Mouse (Mus musculus) stomach, postnatal 0 days (tissue): ENCODE data around the gene Ccne1. TPM values are rescaled to one million over a fixed set of nuclear protein-coding genes. Genes with fewer than 3 reads are reported as not detected.

Experiments used
- ATAC-seq: fragments of 200-750 bp; cut with Nextera tagmentation; 2 replicates; pipeline ENCODE4 v1.8.0; 2017; ENCODE audit not compliant: low FRiP score, low TSS enrichment
- DNase-seq: peaks from one replicate; pipeline ENCODE4 v3.0.0-alpha.2; 2016; ENCODE audit warnings: low spot score
- H3K27ac ChIP-seq: fragments of 300-500 bp; sonication (generic); replicated peaks from 2 replicates; pipeline ENCODE4 v1.5.1; 2014; ENCODE audit warnings: mild to moderate bottlenecking, control low read depth
- H3K27me3 ChIP-seq: fragments of 300-500 bp; sonication (generic); 2 replicates; pipeline ENCODE4 v1.6.1; 2014; ENCODE audit warnings: low read length; ENCODE audit not compliant: control insufficient read depth, insufficient read depth
- H3K36me3 ChIP-seq: fragments of 300-500 bp; sonication (generic); 2 replicates; pipeline ENCODE4 v1.6.1; 2014; ENCODE audit warnings: low read length, mixed read lengths; ENCODE audit not compliant: control insufficient read depth, insufficient read depth
- H3K4me1 ChIP-seq: fragments of 300-500 bp; sonication (generic); replicated peaks from 2 replicates; pipeline ENCODE4 v1.6.1; 2014; ENCODE audit warnings: antibody characterized with exemption; ENCODE audit not compliant: control insufficient read depth, insufficient read depth
- H3K4me2 ChIP-seq: fragments of 300-500 bp; sonication (generic); replicated peaks from 2 replicates; pipeline ENCODE4 v1.6.1; 2014; ENCODE audit warnings: low read depth, mild to moderate bottlenecking, control low read depth, moderate library complexity
- H3K4me3 ChIP-seq: fragments of 300-500 bp; sonication (generic); 2 replicates; pipeline ENCODE4 v1.5.1; 2014; ENCODE audit warnings: low read depth, low read length, control low read depth
- H3K9ac ChIP-seq: fragments of 300-500 bp; sonication (generic); 2 replicates; pipeline ENCODE4 v1.6.1; 2014; ENCODE audit warnings: mild to moderate bottlenecking, low read length, control low read depth, mixed read lengths
- H3K9me3 ChIP-seq: fragments of 300-500 bp; sonication (generic); 2 replicates; pipeline ENCODE4 v1.6.1; 2016; ENCODE audit warnings: low read length; ENCODE audit not compliant: control insufficient read depth
- CTCF ChIP-seq: IDR thresholded peaks from 2 replicates; pipeline ENCODE4 v1.5.1; 2016; ENCODE audit warnings: antibody characterized with exemption, low read depth, mild to moderate bottlenecking, moderate library complexity
- EP300 ChIP-seq: optimal IDR thresholded peaks from 2 replicates; pipeline ENCODE3; 2016; ENCODE audit warnings: antibody characterized with exemption
- WGBS: fragments of 180-500 bp; shearing (Covaris S2); extraction: QIAGEN DNeasy Blood & Tissue Kit; methylation state at CpG from one replicate; pipeline ENCODE4 v1.1.7; 2014; 5-methylcytosine and 5-hydroxymethylcytosine counted together
- polyA plus RNA-seq: library from polyadenylated mRNA; unstranded; fragments of >200 nt; fragmentation: Nextera tagmentation; extraction: Ambion mirVana; gene quantifications from 2 replicates; pipeline ENCODE4 v1.2.1, GENCODE M21; 2015

Gene Ccne1
- polyA plus RNA-seq, 1 experiment from 2014 or later: 15.3 TPM

- no peak overlapping the region for H3K4me2 ChIP-seq
- TF ChIP-seq CTCF (no peak), EP300 (no peak)
- no peaks in the 10 kb centered on the region for H3K4me1 ChIP-seq
- H3K4me3 ChIP-seq: no peak overlapping the region
- WGBS: 56% methylated on average over 7 of the region's 7 CpGs
- ATAC-seq: no peak
- H3K27me3 ChIP-seq: no peaks in the 10 kb centered on the region
- no peaks in the 10 kb centered on the region for H3K36me3 ChIP-seq
- no peak overlapping the region for H3K27ac ChIP-seq
- H3K9me3 ChIP-seq: no peaks in the 10 kb centered on the region
- no peak overlapping the region for H3K9ac ChIP-seq
- no peak for DNase-seq
Observed at GRCm38 (mm10) chr7:38077189-38077588, 30.1 kb downstream of the Ccne1 start.

- Histone ChIP-seq H3K4me3 (no peak overlapping the region), H3K4me2 (no peak overlapping the region), H3K36me3 (no peaks in the 10 kb centered on the region), H3K27ac (no peak overlapping the region), H3K9ac (no peak overlapping the region), H3K4me1 (no peaks in the 10 kb centered on the region), H3K27me3 (no peaks in the 10 kb centered on the region), H3K9me3 (no peaks in the 10 kb centered on the region)
- DNase-seq: no peak
- no peak for ATAC-seq
- WGBS: 76% methylated on average over 6 of the region's 6 CpGs
- no peak for TF ChIP-seq CTCF
- TF ChIP-seq EP300: no peak
Observed at GRCm38 (mm10) chr7:38075487-38075886, 31.8 kb downstream of the Ccne1 start.

GRCm38 (mm10) chr7:38074920-38075319 is 32.4 kb downstream of the Ccne1 start:
- no peak for TF ChIP-seq CTCF
- no peak for TF ChIP-seq EP300
- ATAC-seq: no peak
- WGBS: 42% methylated on average over 10 of the region's 10 CpGs
- no peak overlapping the region for H3K9ac ChIP-seq
- H3K4me1 ChIP-seq: no peaks in the 10 kb centered on the region
- H3K9me3 ChIP-seq: no peaks in the 10 kb centered on the region
- H3K27me3 ChIP-seq: no peaks in the 10 kb centered on the region
- DNase-seq: no peak
- no peak overlapping the region for H3K27ac ChIP-seq
- H3K4me2 ChIP-seq: peak overlapping the region; percentile 20; the same call in 1 of the 2 replicates
- no peaks in the 10 kb centered on the region for H3K36me3 ChIP-seq
- no peak overlapping the region for H3K4me3 ChIP-seq

- WGBS: 14% methylated on average over 14 of the region's 14 CpGs
- DNase-seq (no peak), ATAC-seq (no peak)
- H3K4me2 ChIP-seq: peak overlapping the region; percentile 20; the same call in 1 of the 2 replicates
- no peaks in the 10 kb centered on the region for H3K27me3 ChIP-seq
- H3K27ac ChIP-seq: no peak overlapping the region
- H3K9me3 ChIP-seq: no peaks in the 10 kb centered on the region
- TF ChIP-seq EP300 (no peak), CTCF (no peak)
- H3K36me3 ChIP-seq: no peaks in the 10 kb centered on the region
- H3K4me3 ChIP-seq: no peak overlapping the region
- H3K9ac ChIP-seq: no peak overlapping the region
- H3K4me1 ChIP-seq: no peaks in the 10 kb centered on the region
Observed at GRCm38 (mm10) chr7:38074514-38074913, 32.8 kb downstream of the Ccne1 start.

GRCm38 (mm10) chr7:38073782-38074181 is 33.6 kb downstream of the Ccne1 start:
- DNase-seq (peak; percentile 55), ATAC-seq (peak; percentile 53; the same call in 1 of the 2 replicates)
- TF ChIP-seq EP300 (no peak), CTCF (peak; percentile 75)

GRCm38 (mm10) chr7:38071065-38071464 is 36.3 kb downstream of the Ccne1 start:
- ATAC-seq (no peak), DNase-seq (no peak)
- Histone ChIP-seq H3K27ac (no peak overlapping the region), H3K9me3 (no peaks in the 10 kb centered on the region), H3K9ac (no peak overlapping the region), H3K27me3 (no peaks in the 10 kb centered on the region), H3K4me3 (no peak overlapping the region), H3K36me3 (no peaks in the 10 kb centered on the region), H3K4me1 (no peaks in the 10 kb centered on the region), H3K4me2 (no peak overlapping the region)
- 64% methylated on average over 5 of the region's 5 CpGs for WGBS
- TF ChIP-seq CTCF (no peak), EP300 (no peak)

More at GRCm38 (mm10) chr7:38073782-38074181, 33.6 kb downstream of the Ccne1 start:
- Histone ChIP-seq H3K4me2 (no peak overlapping the region), H3K27me3 (no peaks in the 10 kb centered on the region), H3K4me1 (no peaks in the 10 kb centered on the region), H3K9me3 (no peaks in the 10 kb centered on the region), H3K27ac (no peak overlapping the region), H3K36me3 (no peaks in the 10 kb centered on the region), H3K9ac (no peak overlapping the region), H3K4me3 (no peak overlapping the region)
- WGBS: 17% methylated on average over 3 of the region's 3 CpGs
